Mouse (Mus musculus) retina, embryonic 14.5 days (tissue): ENCODE data around the gene Jmjd7.

Experiments used
- DNase-seq: peaks from one replicate; pipeline ENCODE4 v3.0.0-alpha.2; 2015; ENCODE audit warnings: low spot score

The Jmjd7 gene

GRCm38 (mm10) chr2:120026984-120027949, at the start of gene Jmjd7, which contains the start of gene Gm28042:
Jmjd7 (plus strand) TSS chr2:120027483.
Gm28042 (plus strand) TSS chr2:120027493.
- peak; percentile 89 for DNase-seq

GRCm38 (mm10) chr2:119980343-119980986, 46.8 kb upstream of the Jmjd7 start:
- DNase-seq = no peak

GRCm38 (mm10) chr2:119981631-119982030, 45.7 kb upstream of the Jmjd7 start:
- DNase-seq = no peak

GRCm38 (mm10) chr2:119985871-119986270, 41.4 kb upstream of the Jmjd7 start:
- no peak for DNase-seq

- DNase-seq = no peak
Observed at GRCm38 (mm10) chr2:119986369-119986768, 40.9 kb upstream of the Jmjd7 start.

- DNase-seq = no peak
Observed at GRCm38 (mm10) chr2:119987441-119987840, 39.8 kb upstream of the Jmjd7 start.

GRCm38 (mm10) chr2:119988952-119989351, 38.3 kb upstream of the Jmjd7 start:
- DNase-seq = no peak

- no peak for DNase-seq
Observed at GRCm38 (mm10) chr2:119990881-119991280, 36.4 kb upstream of the Jmjd7 start.

GRCm38 (mm10) chr2:119992349-119992748, 34.9 kb upstream of the Jmjd7 start:
- no peak for DNase-seq

- DNase-seq = no peak
Observed at GRCm38 (mm10) chr2:119993515-119993914, 33.8 kb upstream of the Jmjd7 start.

- no peak for DNase-seq
Observed at GRCm38 (mm10) chr2:119994839-119995238, 32.4 kb upstream of the Jmjd7 start.

- no peak for DNase-seq
Observed at GRCm38 (mm10) chr2:119995391-119996281, 31.6 kb upstream of the Jmjd7 start.

- no peak for DNase-seq
Observed at GRCm38 (mm10) chr2:119997354-119997753, 29.9 kb upstream of the Jmjd7 start.

- DNase-seq = no peak
Observed at GRCm38 (mm10) chr2:119999731-120000130, 27.6 kb upstream of the Jmjd7 start.

GRCm38 (mm10) chr2:120000882-120001584, 26.2 kb upstream of the Jmjd7 start:
- no peak for DNase-seq

- DNase-seq = no peak
Observed at GRCm38 (mm10) chr2:120001956-120002355, 25.3 kb upstream of the Jmjd7 start.

GRCm38 (mm10) chr2:120003970-120004369, 23.3 kb upstream of the Jmjd7 start:
- DNase-seq = no peak

- DNase-seq = no peak
Observed at GRCm38 (mm10) chr2:120006696-120007095, 20.6 kb upstream of the Jmjd7 start.

- DNase-seq = no peak
Observed at GRCm38 (mm10) chr2:120007680-120008210, 19.5 kb upstream of the Jmjd7 start.

- no peak for DNase-seq
Observed at GRCm38 (mm10) chr2:120008672-120009071, 18.6 kb upstream of the Jmjd7 start.
